Mouse (Mus musculus) Patski (cell line): ENCODE data around the gene Tmem135. TPM values are rescaled to one million over a fixed set of nuclear protein-coding genes. Genes with fewer than 3 reads are reported as not detected.

Source experiments
- ATAC-seq: fragments of 100-300 bp; one replicate; pipeline ENCODE4 v1.8.0; 2021
- CTCF ChIA-PET: fragments of 350-600 bp; sonication (Branson Sonifier 250); formaldehyde crosslinking; loops from one replicate; lab custom pipeline; 2022; ENCODE audit warnings: inconsistent platforms; lab: Charles Lee
- POLR2A ChIA-PET: fragments of 350-600 bp; sonication (Branson Sonifier 250); formaldehyde crosslinking; loops from one replicate; lab custom pipeline; 2022; ENCODE audit warnings: antibody characterized with exemption, inconsistent platforms; lab: Charles Lee
- DNase-seq: peaks from one replicate; pipeline ENCODE4 v3.0.0-alpha.2; 2011; ENCODE audit warnings: low read depth, low spot score
- H3K27me3 ChIP-seq: fragments of 371-371 bp; one replicate; pipeline ENCODE4 v1.5.1; 2021
- CTCF ChIP-seq: fragments of 100-300 bp; IDR thresholded peaks from one replicate; pipeline ENCODE4 v1.5.1; 2021
- in situ Hi-C: fragments of 300-500 bp; cut with MboI; formaldehyde crosslinking; loops from 3 replicates; pipeline ENCODE4 v1.11.1; 2018; ENCODE audit warnings: low pct_unique_long_range_greater_than_20kb, mixed read lengths
- polyA plus RNA-seq: library from polyadenylated mRNA; unstranded; gene quantifications from one replicate; pipeline ENCODE4 v1.2.3, GENCODE M21; 2021

Gene Tmem135
- polyA plus RNA-seq, 1 experiment from 2014 or later = 48.3 TPM

DNA sequence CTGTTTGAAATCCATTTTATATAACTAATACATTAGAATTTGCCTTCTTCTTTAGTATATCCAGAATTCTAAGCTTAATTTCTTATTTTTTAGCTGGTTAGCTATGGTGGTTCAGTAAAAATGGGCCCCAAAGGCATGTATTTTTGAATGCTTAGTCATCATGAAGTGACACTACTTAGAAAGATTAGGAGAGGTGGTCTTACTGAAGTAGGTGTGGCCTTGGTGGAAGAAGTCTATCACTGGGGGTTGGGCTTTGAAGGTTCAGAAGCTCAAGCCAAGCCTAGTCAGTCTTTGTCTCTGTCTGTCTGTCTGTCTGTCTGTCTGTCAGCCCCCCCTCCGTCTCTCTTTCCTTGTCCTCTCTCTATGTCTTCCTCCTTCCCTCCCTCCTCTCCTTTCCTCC, 198.6 kb downstream of the Tmem135 start:
- DNase-seq = no peak
- ATAC-seq = no peak
- no peak for TF ChIP-seq CTCF
- H3K27me3 ChIP-seq = no peaks in the 10 kb centered on the region
- in situ Hi-C loops = no loop called here
- CTCF ChIA-PET = interaction anchor here (1.3 kb wide), 2 partner anchors 16 to 19 kb away, joined by 3 read pairs; no protein-coding TSS in a partner anchor
- POLR2A ChIA-PET = interaction anchor here (0.6 kb wide), 1 partner anchor 122 kb away, joined by 3 read pairs; no protein-coding TSS in a partner anchor

- DNase-seq = no peak
- ChIA-PET CTCF (no interaction called here), POLR2A (no interaction called here)
- TF ChIP-seq CTCF = no peak
- H3K27me3 ChIP-seq = no peaks in the 10 kb centered on the region
- ATAC-seq = no peak
- in situ Hi-C loops = no loop called here
Observed at GRCm38 (mm10) chr7:89203144-89203543, 200.9 kb downstream of the Tmem135 start.

DNA sequence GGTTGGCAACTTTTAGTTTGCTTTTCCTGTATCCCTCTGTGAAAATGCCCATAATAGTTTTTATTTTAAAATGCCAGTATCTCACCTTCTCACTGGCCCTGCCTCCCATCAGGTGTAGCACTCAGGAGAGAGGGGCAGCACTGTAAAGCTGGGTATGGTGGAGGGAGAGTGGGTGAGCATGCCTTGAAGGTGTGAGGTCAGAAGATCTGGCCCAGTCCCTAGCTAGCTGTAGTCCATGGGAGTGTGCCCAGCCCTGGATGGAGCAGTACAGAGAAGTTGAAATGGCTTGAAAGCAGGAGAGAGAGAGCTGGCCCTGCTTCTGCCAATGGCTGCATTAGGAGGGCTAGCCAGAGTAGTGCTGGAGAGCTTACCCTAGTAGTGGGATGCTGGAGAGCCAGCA, 202.1 kb downstream of the Tmem135 start:
- in situ Hi-C loops = no loop called here
- DNase-seq (no peak), ATAC-seq (no peak)
- no peak for TF ChIP-seq CTCF
- CTCF ChIA-PET = interaction anchor here (1.2 kb wide), 1 partner anchor 10 kb away, joined by 3 read pairs; no protein-coding TSS in a partner anchor
- no peaks in the 10 kb centered on the region for H3K27me3 ChIP-seq
- POLR2A ChIA-PET = no interaction called here

DNA sequence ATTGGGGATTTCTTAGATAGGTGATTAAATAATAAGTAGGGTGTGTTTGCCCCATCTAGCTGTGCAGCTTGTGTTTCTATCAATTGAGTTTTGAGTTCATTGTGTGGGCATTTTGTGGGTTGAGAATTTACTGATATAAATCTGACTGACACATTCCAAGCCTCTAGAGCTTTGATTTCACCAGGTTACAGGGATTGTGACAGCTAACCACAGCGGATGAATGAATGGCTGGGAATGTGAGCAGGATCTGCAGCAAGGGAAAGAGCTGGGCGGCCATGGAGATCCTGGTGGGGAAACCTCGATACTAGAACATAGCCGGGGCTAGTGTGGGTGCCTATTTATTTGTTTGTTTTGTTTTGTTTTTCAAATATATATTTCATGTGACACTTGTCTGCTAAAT, 205.5 kb downstream of the Tmem135 start:
- CTCF ChIA-PET = interaction anchor here (1.3 kb wide), 1 partner anchor 11 kb away, joined by 3 read pairs; no protein-coding TSS in a partner anchor
- ATAC-seq (no peak), DNase-seq (no peak)
- in situ Hi-C loops = loop anchor here (25.0 kb wide), 1 partner anchor 689 kb away; no protein-coding TSS in a partner anchor
- POLR2A ChIA-PET = interaction anchor here (0.6 kb wide), 1 partner anchor 129 kb away, joined by 4 read pairs; no protein-coding TSS in a partner anchor
- no peak for TF ChIP-seq CTCF
- H3K27me3 ChIP-seq = no peaks in the 10 kb centered on the region

GRCm38 (mm10) chr7:89193459-89193858, 210.6 kb downstream of the Tmem135 start:
- ATAC-seq (no peak), DNase-seq (no peak)
- ChIA-PET POLR2A (no interaction called here), CTCF (no interaction called here)
- no peaks in the 10 kb centered on the region for H3K27me3 ChIP-seq
- TF ChIP-seq CTCF = no peak
- in situ Hi-C loops = loop anchor here (25.0 kb wide), 1 partner anchor 694 kb away; no protein-coding TSS in a partner anchor

DNA sequence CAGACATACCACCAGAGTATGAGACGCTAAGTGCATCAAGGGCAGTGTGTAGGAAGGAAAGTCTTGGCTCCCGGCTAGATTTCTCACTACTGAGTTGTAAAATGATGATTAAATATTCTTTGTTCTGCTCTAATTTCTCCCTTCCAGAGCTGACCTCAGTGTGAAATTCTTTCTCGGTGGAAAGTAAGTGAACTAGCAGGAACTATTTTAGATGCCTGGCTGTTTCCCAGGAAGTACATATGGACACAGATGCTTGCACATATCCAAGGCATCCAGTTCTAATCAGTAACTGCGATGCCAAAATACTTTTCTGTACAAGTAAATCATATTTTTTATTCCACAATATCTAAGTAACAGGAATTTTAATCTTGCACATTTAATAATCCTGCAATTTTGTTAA, 220.1 kb downstream of the Tmem135 start:
- CTCF ChIA-PET = no interaction called here
- no peak for TF ChIP-seq CTCF
- DNase-seq = no peak

DNA sequence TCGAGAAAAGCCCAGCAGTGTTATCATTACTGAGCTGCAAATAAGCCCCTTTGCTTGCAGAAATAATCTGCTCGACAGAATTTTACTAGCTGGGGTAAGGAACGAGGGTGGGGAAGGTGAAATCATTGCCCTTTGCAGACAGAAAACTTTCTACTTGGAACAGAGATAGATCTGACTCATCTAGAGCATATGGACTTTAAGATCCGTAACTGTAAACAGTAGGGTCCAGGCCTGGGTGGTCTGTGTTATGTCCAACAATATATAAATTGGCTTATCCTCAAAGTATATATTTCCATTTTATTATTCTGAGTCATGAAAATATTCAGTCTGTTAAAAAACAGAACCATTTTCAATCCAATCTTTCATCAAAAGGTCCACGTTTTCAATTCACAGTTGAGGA, 221.1 kb downstream of the Tmem135 start:
- in situ Hi-C loops = loop anchor here (25.0 kb wide), 1 partner anchor 704 kb away; no protein-coding TSS in a partner anchor
- CTCF ChIA-PET = interaction anchor here (1.3 kb wide), 1 partner anchor 65 kb away, joined by 3 read pairs; no protein-coding TSS in a partner anchor
- no peak for DNase-seq

More for the DNA sequence above, 220.1 kb downstream of the Tmem135 start:
- H3K27me3 ChIP-seq = no peaks in the 10 kb centered on the region
- no peak for ATAC-seq
- in situ Hi-C loops = loop anchor here (25.0 kb wide), 1 partner anchor 703 kb away; no protein-coding TSS in a partner anchor
- POLR2A ChIA-PET = no interaction called here

GRCm38 (mm10) chr7:89181285-89181684, 222.7 kb downstream of the Tmem135 start:
- ATAC-seq (no peak), DNase-seq (no peak)
- TF ChIP-seq CTCF = no peak
- in situ Hi-C loops = loop anchor here (25.0 kb wide), 1 partner anchor 706 kb away; no protein-coding TSS in a partner anchor
- POLR2A ChIA-PET = no interaction called here
- CTCF ChIA-PET = interaction anchor here (4.5 kb wide), 1 partner anchor 13 kb away, joined by 29 read pairs; no protein-coding TSS in a partner anchor
- H3K27me3 ChIP-seq = no peaks in the 10 kb centered on the region

More for the DNA sequence above, 221.1 kb downstream of the Tmem135 start:
- H3K27me3 ChIP-seq = no peaks in the 10 kb centered on the region
- TF ChIP-seq CTCF = no peak
- ATAC-seq = no peak
- POLR2A ChIA-PET = no interaction called here

DNA sequence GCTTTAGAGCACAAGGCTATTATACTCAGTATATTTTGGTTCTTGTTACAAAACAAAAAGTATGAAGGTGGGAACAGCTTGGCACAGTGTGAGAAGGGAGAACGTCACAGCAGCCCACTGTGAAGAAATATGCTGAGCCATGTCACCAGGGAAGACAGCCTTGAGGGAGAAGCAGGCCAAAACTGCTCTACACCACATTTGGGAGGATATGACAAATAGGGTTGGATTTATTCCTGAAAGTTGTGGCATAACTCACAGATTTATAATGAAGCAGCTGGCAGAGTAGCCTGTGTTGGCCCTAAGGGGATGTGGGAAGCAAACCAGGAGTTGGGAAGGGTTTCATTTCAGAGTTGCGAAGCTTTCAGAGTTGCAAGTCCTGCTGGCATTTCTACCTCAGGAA, 225.4 kb downstream of the Tmem135 start:
- no peaks in the 10 kb centered on the region for H3K27me3 ChIP-seq
- CTCF ChIA-PET = interaction anchor here (0.8 to 4.5 kb wide), 3 partner anchors 11 to 259 kb away, joined by 3 to 29 read pairs (median 3); no protein-coding TSS in a partner anchor
- POLR2A ChIA-PET = no interaction called here
- ATAC-seq (no peak), DNase-seq (no peak)
- in situ Hi-C loops = loop anchor here (25.0 kb wide), 1 partner anchor 709 kb away; no protein-coding TSS in a partner anchor
- TF ChIP-seq CTCF = no peak

GRCm38 (mm10) chr7:89177926-89178325, 226.1 kb downstream of the Tmem135 start:
- POLR2A ChIA-PET = no interaction called here
- DNase-seq (no peak), ATAC-seq (no peak)
- in situ Hi-C loops = loop anchor here (25.0 kb wide), 1 partner anchor 709 kb away; no protein-coding TSS in a partner anchor
- no peaks in the 10 kb centered on the region for H3K27me3 ChIP-seq
- no peak for TF ChIP-seq CTCF
- CTCF ChIA-PET = interaction anchor here (0.7 to 4.5 kb wide), 5 partner anchors 9 to 241 kb away, joined by 3 to 29 read pairs (median 3); no protein-coding TSS in a partner anchor

DNA sequence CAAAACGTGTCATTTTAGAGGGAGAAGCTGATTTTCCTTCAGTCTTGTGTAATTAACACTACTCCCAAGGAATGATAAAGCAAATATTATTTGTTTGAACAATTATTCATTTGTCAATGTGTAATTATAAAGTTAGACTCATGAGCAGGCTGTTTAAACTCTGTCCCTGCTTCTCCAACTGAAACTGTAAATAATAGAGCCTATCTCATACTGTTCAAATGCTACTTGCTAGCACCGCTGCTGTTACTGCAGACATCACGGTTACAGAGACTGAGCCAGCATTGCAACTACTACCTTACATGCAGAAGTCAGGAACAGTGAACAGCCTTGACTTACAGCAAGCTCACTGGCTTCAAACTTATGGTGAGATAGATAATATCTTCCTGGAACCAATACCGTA, 229.6 kb downstream of the Tmem135 start:
- in situ Hi-C loops = no loop called here
- no peak for TF ChIP-seq CTCF
- no peaks in the 10 kb centered on the region for H3K27me3 ChIP-seq
- ChIA-PET POLR2A (no interaction called here), CTCF (no interaction called here)
- DNase-seq (no peak), ATAC-seq (no peak)
